Mouse (Mus musculus): ENCODE results near the gene Apoh. TPM values are rescaled to one million over a fixed set of nuclear protein-coding genes. Genes with fewer than 3 reads are reported as not detected.
A peak's percentile ranks its signal among the peaks of the same experiment; 100 is the strongest.

The Apoh gene
- polyA plus RNA-seq, 1 experiment from 2014 or later = not detected

- Histone ChIP-seq H3K9ac (ENCODE audit: low read length) (no peak overlapping the region), H3K9me3 (replicated peaks; ENCODE audit: control insufficient read depth, low read length) (no peaks in the 10 kb centered on the region), H3K4me2 (ENCODE audit: low read length) (no peak overlapping the region), H3K36me3 (ENCODE audit: control insufficient read depth, insufficient read depth, low read length) (no peaks in the 10 kb centered on the region), H3K4me3 (ENCODE audit: low read depth, low read length) (no peak overlapping the region), H3K27me3 (replicated peaks; ENCODE audit: control insufficient read depth, insufficient read depth, low read length) (no peaks in the 10 kb centered on the region), H3K4me1 (ENCODE audit: control insufficient read depth, insufficient read depth, low read length) (no peaks in the 10 kb centered on the region), H3K27ac (ENCODE audit: low read depth, low read length) (no peak overlapping the region)
- no peak; the same call in 1 of the 2 replicates for ATAC-seq
- no peak for DNase-seq (ENCODE audit: low spot score)
- WGBS = 77% methylated on average over 4 of the region's 4 CpGs
These were observed 35.2 kb downstream of the Apoh start for GRCm38 (mm10) chr11:108378363-108378751.

- ATAC-seq = no peak
- WGBS = 84% methylated on average over 3 of the region's 3 CpGs
- Histone ChIP-seq H3K9me3 (replicated peaks; ENCODE audit: control insufficient read depth, low read length) (no peaks in the 10 kb centered on the region), H3K4me2 (ENCODE audit: low read length) (no peak overlapping the region), H3K36me3 (ENCODE audit: control insufficient read depth, insufficient read depth, low read length) (no peaks in the 10 kb centered on the region), H3K27ac (ENCODE audit: low read depth, low read length) (no peak overlapping the region), H3K4me1 (ENCODE audit: control insufficient read depth, insufficient read depth, low read length) (no peaks in the 10 kb centered on the region), H3K27me3 (replicated peaks; ENCODE audit: control insufficient read depth, insufficient read depth, low read length) (no peaks in the 10 kb centered on the region), H3K4me3 (ENCODE audit: low read depth, low read length) (no peak overlapping the region), H3K9ac (ENCODE audit: low read length) (no peak overlapping the region)
- no peak for DNase-seq (ENCODE audit: low spot score)
These were observed 39.5 kb downstream of the Apoh start for GRCm38 (mm10) chr11:108382664-108383063.

GRCm38 (mm10) chr11:108384920-108385665 lies 41.9 kb downstream of the Apoh start:
- no peaks in the 10 kb centered on the region for H3K9me3 ChIP-seq (replicated peaks; ENCODE audit: control insufficient read depth, low read length)
- H3K4me1 ChIP-seq (ENCODE audit: control insufficient read depth, insufficient read depth, low read length) = no peaks in the 10 kb centered on the region
- no peaks in the 10 kb centered on the region for H3K27me3 ChIP-seq (replicated peaks; ENCODE audit: control insufficient read depth, insufficient read depth, low read length)
- H3K9ac ChIP-seq (ENCODE audit: low read length) = no peak overlapping the region
- H3K4me2 ChIP-seq (ENCODE audit: low read length) = no peak overlapping the region
- WGBS = 67% methylated on average over 4 of the region's 4 CpGs
- no peak overlapping the region for H3K4me3 ChIP-seq (ENCODE audit: low read depth, low read length)
- H3K36me3 ChIP-seq (ENCODE audit: control insufficient read depth, insufficient read depth, low read length) = no peaks in the 10 kb centered on the region
- DNase-seq (ENCODE audit: low spot score) (peak; percentile 38), ATAC-seq (no peak)
- H3K27ac ChIP-seq (ENCODE audit: low read depth, low read length) = no peak overlapping the region

DNA sequence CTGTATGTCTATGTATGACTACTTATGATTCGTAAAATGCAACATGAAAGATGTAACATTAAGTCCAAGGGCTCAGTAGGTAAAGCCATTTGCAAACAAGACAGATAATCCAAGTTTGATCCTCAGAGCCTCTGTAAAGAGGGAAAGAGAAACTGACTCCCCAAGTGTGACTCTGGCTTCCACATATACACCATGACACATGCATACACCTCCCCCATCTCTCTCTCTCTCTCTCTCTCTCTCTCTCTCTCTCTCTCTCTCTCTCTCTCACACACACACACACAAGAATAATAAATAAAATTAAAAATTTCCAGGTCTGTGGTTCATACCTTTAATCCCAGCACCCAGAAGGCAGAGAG lies 42.5 kb downstream of the Apoh start:
- 95% methylated on average over 1 of the region's 1 CpGs for WGBS
- Histone ChIP-seq H3K27me3 (replicated peaks; ENCODE audit: control insufficient read depth, insufficient read depth, low read length) (no peaks in the 10 kb centered on the region), H3K4me2 (ENCODE audit: low read length) (no peak overlapping the region), H3K4me1 (ENCODE audit: control insufficient read depth, insufficient read depth, low read length) (no peaks in the 10 kb centered on the region), H3K36me3 (ENCODE audit: control insufficient read depth, insufficient read depth, low read length) (no peaks in the 10 kb centered on the region), H3K9me3 (replicated peaks; ENCODE audit: control insufficient read depth, low read length) (no peaks in the 10 kb centered on the region), H3K9ac (ENCODE audit: low read length) (no peak overlapping the region), H3K27ac (ENCODE audit: low read depth, low read length) (no peak overlapping the region), H3K4me3 (ENCODE audit: low read depth, low read length) (no peak overlapping the region)
- ATAC-seq (no peak), DNase-seq (ENCODE audit: low spot score) (no peak)

- Histone ChIP-seq H3K9me3 (replicated peaks; ENCODE audit: control insufficient read depth, low read length) (no peaks in the 10 kb centered on the region), H3K36me3 (ENCODE audit: control insufficient read depth, insufficient read depth, low read length) (no peaks in the 10 kb centered on the region), H3K27ac (ENCODE audit: low read depth, low read length) (no peak overlapping the region), H3K27me3 (replicated peaks; ENCODE audit: control insufficient read depth, insufficient read depth, low read length) (no peaks in the 10 kb centered on the region), H3K4me3 (ENCODE audit: low read depth, low read length) (no peak overlapping the region), H3K9ac (ENCODE audit: low read length) (no peak overlapping the region), H3K4me2 (ENCODE audit: low read length) (no peak overlapping the region), H3K4me1 (ENCODE audit: control insufficient read depth, insufficient read depth, low read length) (no peaks in the 10 kb centered on the region)
- no peak for DNase-seq (ENCODE audit: low spot score)
- WGBS = 98% methylated on average over 9 of the region's 9 CpGs
- no peak for ATAC-seq
These were observed 51.9 kb downstream of the Apoh start for GRCm38 (mm10) chr11:108395061-108395460.

DNA sequence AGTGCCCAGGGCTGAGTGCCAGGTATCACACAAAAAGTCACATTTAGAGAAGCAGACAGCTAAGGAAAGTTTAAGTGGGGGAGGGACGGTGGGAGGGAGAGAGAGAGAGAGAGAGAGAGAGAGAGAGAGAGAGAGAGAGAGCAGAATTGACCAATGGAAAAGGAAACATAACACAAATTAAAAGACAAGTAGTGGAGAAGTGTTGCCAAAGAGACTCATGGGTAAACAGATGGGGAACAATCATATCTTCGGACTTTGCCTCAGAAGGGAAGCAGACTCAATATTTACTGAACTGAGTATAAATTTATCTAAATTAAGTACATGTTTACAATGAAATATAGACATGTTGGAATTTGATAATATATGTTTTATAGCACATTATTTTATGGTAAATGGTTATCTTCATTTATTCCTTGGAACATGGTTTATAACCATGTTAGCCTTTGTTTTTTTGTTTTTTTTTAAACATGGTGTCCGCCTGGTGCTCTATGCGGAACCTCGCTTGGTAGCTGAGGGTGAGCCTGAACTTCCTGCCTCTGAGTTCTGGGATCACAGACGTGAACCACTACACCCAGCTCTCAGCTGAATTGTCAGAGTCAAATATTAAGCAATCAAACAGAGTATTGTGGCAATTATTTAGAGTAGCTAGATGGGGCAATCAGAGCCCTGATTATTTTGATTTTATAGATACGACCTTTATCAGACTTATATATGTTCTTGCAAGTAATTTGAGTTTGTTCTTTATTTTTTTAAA lies 53.1 kb downstream of the Apoh start:
- no peaks in the 10 kb centered on the region for H3K27me3 ChIP-seq (replicated peaks; ENCODE audit: control insufficient read depth, insufficient read depth, low read length)
- DNase-seq (ENCODE audit: low spot score) (no peak), ATAC-seq (no peak)
- no peak overlapping the region for H3K27ac ChIP-seq (ENCODE audit: low read depth, low read length)
- H3K36me3 ChIP-seq (ENCODE audit: control insufficient read depth, insufficient read depth, low read length) = no peaks in the 10 kb centered on the region
- no peaks in the 10 kb centered on the region for H3K9me3 ChIP-seq (replicated peaks; ENCODE audit: control insufficient read depth, low read length)
- WGBS = 95% methylated on average over 7 of the region's 7 CpGs
- no peaks in the 10 kb centered on the region for H3K4me1 ChIP-seq (ENCODE audit: control insufficient read depth, insufficient read depth, low read length)
- no peak overlapping the region for H3K4me2 ChIP-seq (ENCODE audit: low read length)
- no peak overlapping the region for H3K4me3 ChIP-seq (ENCODE audit: low read depth, low read length)
- H3K9ac ChIP-seq (ENCODE audit: low read length) = no peak overlapping the region

DNA sequence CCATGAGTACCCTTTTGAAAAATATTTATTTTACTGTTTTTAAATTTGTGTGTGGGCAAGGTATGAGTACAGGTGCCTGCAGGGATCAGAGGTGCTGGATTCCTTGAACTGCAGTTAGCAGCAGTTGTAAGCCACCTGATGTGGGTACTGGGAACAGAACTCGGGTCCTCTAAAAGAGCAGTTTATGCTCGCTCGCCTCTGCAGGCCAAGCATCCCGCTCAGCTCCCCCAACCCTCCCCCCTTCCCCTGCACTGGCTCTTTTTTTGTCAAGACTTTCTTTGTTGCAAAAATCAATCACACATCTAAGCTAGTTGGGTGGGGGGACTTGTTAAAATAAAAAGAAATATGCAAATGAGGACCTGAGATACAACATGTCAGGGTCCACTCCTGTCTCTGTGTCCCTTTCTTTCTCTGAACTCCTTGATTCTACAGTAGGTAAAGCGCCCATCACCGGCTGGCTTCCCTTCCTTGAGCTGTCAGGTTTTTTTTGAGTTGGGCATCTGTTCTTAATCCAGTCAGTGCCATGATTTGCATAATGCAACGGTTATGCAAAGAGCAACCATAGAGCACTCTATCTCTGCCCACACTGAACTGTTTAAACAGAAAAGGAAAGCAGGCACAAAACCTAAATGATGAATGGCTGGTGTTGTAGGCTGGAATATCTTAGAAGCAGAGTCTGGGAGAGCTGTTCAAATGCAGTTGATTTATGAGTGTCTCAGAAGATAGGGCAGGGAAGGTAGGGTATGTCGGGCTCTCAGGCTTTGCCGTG lies 66.9 kb downstream of the Apoh start:
- 25% methylated on average over 7 of the region's 9 CpGs for WGBS
- H3K27me3 ChIP-seq (replicated peaks; ENCODE audit: control insufficient read depth, insufficient read depth, low read length) = no peaks in the 10 kb centered on the region
- peak overlapping the region; percentile 46; the same call in 1 of the 2 replicates for H3K27ac ChIP-seq (ENCODE audit: low read depth, low read length)
- peak; percentile 82 for ATAC-seq
- DNase-seq (ENCODE audit: low spot score) = peak; percentile 68
- H3K4me1 ChIP-seq (ENCODE audit: control insufficient read depth, insufficient read depth, low read length) = peaks cover 4% of the 10 kb centered on the region; the same call in 1 of the 2 replicates
- H3K4me2 ChIP-seq (ENCODE audit: low read length) = no peak overlapping the region
- no peak overlapping the region for H3K4me3 ChIP-seq (ENCODE audit: low read depth, low read length)
- no peaks in the 10 kb centered on the region for H3K9me3 ChIP-seq (replicated peaks; ENCODE audit: control insufficient read depth, low read length)
- H3K36me3 ChIP-seq (ENCODE audit: control insufficient read depth, insufficient read depth, low read length) = no peaks in the 10 kb centered on the region
- H3K9ac ChIP-seq (ENCODE audit: low read length) = no peak overlapping the region; the same call in 1 of the 2 replicates

GRCm38 (mm10) chr11:108416360-108416759 lies 73.2 kb downstream of the Apoh start:
- H3K4me2 ChIP-seq (ENCODE audit: low read length) = no peak overlapping the region
- 92% methylated on average over 1 of the region's 1 CpGs for WGBS
- H3K27me3 ChIP-seq (replicated peaks; ENCODE audit: control insufficient read depth, insufficient read depth, low read length) = no peaks in the 10 kb centered on the region
- no peak for DNase-seq (ENCODE audit: low spot score)
- H3K4me3 ChIP-seq (ENCODE audit: low read depth, low read length) = no peak overlapping the region
- H3K9ac ChIP-seq (ENCODE audit: low read length) = no peak overlapping the region
- no peak overlapping the region for H3K27ac ChIP-seq (ENCODE audit: low read depth, low read length)
- ATAC-seq = no peak
- no peaks in the 10 kb centered on the region for H3K9me3 ChIP-seq (replicated peaks; ENCODE audit: control insufficient read depth, low read length)
- H3K4me1 ChIP-seq (ENCODE audit: control insufficient read depth, insufficient read depth, low read length) = no peaks in the 10 kb centered on the region
- H3K36me3 ChIP-seq (ENCODE audit: control insufficient read depth, insufficient read depth, low read length) = no peaks in the 10 kb centered on the region
